Mouse (Mus musculus) CD8-positive naive resting alpha-beta T cell, adult 2 months (primary cell): ENCODE results near the gene Dgkz.

Experiments used
- DNase-seq, 2 experiments: peaks; one replicate each; pipeline ENCODE4 v3.0.0; 2022; ENCODE audit warnings: low read depth in 2 of 2, low spot score in 2 of 2

The Dgkz gene

DNA sequence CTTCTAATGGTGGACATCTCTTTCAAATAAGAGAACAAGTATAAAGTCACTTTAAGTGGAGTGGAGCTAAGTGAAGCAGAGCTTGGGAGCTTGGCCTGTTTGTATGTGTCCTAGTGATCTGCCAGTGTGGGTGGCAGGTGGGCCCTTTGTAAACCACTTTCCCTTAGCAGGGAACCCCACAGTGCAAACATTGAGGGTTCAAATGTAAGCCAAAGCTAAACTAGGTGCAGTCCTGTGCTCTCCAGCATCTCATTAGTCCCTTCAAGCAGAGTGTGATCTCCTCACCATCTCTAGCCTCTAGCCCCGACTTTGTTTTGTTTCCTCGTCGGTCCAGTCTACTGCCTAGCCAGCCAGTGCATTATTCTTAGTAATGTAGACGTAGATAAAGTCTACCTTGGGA is 91.0 kb downstream of the Dgkz start:
- DNase-seq = no peak

DNA sequence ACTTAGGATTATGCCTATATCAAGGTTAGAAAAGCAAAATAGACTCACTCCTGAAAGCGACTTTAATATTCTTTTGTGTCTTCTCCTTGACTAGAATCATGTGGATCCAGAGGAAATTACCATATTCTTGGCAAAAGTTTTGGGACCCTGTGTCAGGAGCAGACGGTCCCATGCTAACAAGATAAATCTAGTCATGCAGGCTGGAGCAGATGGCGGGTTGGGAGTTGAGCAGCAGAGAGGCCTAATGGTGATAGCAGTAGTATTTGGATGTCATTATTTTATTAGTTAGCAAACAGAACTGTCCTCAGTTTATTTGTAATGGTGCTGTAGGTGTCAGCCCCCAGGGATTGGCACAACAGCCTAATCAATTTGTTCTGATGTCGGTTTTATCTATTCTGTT is 91.7 kb downstream of the Dgkz start:
- DNase-seq = no peak
